ENCODE assay signal across 22 mouse cellular contexts in genomic region chr12:60684036-60684435, GRCm38 (mm10).
DNase-seq lines count a peak whose midpoint lies in the region; ATAC-seq and TF ChIP-seq lines count a peak whose summit lies in the region.
"Had no signal": no experiment of that assay in that cellular context is flagged by ENCODE, and none has a peak within 500 bp of the region (broad histone marks: within the 10 kb centered on the region; RNA-seq: fewer than 3 reads in every experiment).

No protein-coding gene starts in this region.

- H3K4me3 ChIP-seq in MEL (ENCODE audit: control insufficient read depth in 1 of 2, insufficient read depth in 1 of 2, low read depth in 2 of 2, low read length in 2 of 2): no peak overlapping the region
- no peak overlapping the region for H3K4me3 ChIP-seq in forebrain, embryonic 14.5 days (ENCODE audit: low read depth, low read length)
- H3K4me3 ChIP-seq: embryonic facial prominence, embryonic 15.5 days; erythroblast, embryonic 14.5 days; forebrain, embryonic 10.5 days; forebrain, embryonic 15.5 days; heart, embryonic 13.5 days; hindbrain, embryonic 15.5 days had no signal

- no peak overlapping the region for H3K9ac ChIP-seq in MEL (ENCODE audit: control insufficient read depth, low read depth, low read length, poor library complexity, severe bottlenecking)
- no peak overlapping the region for H3K9ac ChIP-seq in forebrain, embryonic 14.5 days (ENCODE audit: low read length)
- H3K9ac ChIP-seq: embryonic facial prominence, embryonic 15.5 days; forebrain, embryonic 15.5 days; heart, embryonic 13.5 days; hindbrain, embryonic 15.5 days had no signal

- TF ChIP-seq RAD21 in MEL (IDR thresholded peaks at IDR 0.05; ENCODE audit: low read depth, low read length): peak; percentile 62

- H3K9me3 ChIP-seq in MEL (replicated peaks; ENCODE audit: insufficient read depth, low read length): no peaks in the 10 kb centered on the region
- no peaks in the 10 kb centered on the region for H3K9me3 ChIP-seq in forebrain, embryonic 14.5 days (replicated peaks; ENCODE audit: control insufficient read depth, low read length)
- H3K9me3 ChIP-seq: embryonic facial prominence, embryonic 15.5 days; forebrain, embryonic 10.5 days; forebrain, embryonic 15.5 days; heart, embryonic 13.5 days; hindbrain, embryonic 15.5 days had no signal

- H3K36me3 ChIP-seq in MEL (ENCODE audit: control insufficient read depth in 1 of 2, insufficient read depth in 2 of 2, low read length in 2 of 2): no peaks in the 10 kb centered on the region
- H3K36me3 ChIP-seq in forebrain, embryonic 14.5 days (ENCODE audit: control insufficient read depth, insufficient read depth, low read length): no peaks in the 10 kb centered on the region
- H3K36me3 ChIP-seq: embryonic facial prominence, embryonic 15.5 days; forebrain, embryonic 10.5 days; forebrain, embryonic 15.5 days; heart, embryonic 13.5 days; hindbrain, embryonic 15.5 days had no signal

- no peaks in the 10 kb centered on the region for H3K79me2 ChIP-seq in MEL (ENCODE audit: control insufficient read depth, insufficient read depth, low read length, poor library complexity)

- no peak overlapping the region for H3K27ac ChIP-seq in MEL (ENCODE audit: control insufficient read depth, low read depth, low read length)
- H3K27ac ChIP-seq in forebrain, embryonic 14.5 days (ENCODE audit: low read depth, low read length): no peak overlapping the region
- H3K27ac ChIP-seq: embryonic facial prominence, embryonic 15.5 days; forebrain, embryonic 10.5 days; forebrain, embryonic 15.5 days; heart, embryonic 13.5 days; hindbrain, embryonic 15.5 days had no signal

- no peak for ATAC-seq in forebrain, embryonic 14.5 days
- ATAC-seq: forebrain, embryonic 15.5 days; intestine, postnatal 0 days had no signal

- no peak for TF ChIP-seq POLR2A in MEL (IDR thresholded peaks at IDR 0.05; ENCODE audit: control insufficient read depth in 1 of 2, insufficient read depth in 1 of 2, low read depth in 1 of 2, low read length in 2 of 2, poor library complexity in 1 of 2)

- no peaks in the 10 kb centered on the region for H3K27me3 ChIP-seq in MEL (ENCODE audit: control insufficient read depth in 1 of 2, insufficient read depth in 2 of 2, low read length in 2 of 2)
- no peaks in the 10 kb centered on the region for H3K27me3 ChIP-seq in forebrain, embryonic 14.5 days (replicated peaks; ENCODE audit: control insufficient read depth, insufficient read depth, low read length)
- H3K27me3 ChIP-seq: embryonic facial prominence, embryonic 15.5 days; forebrain, embryonic 15.5 days; heart, embryonic 13.5 days; hindbrain, embryonic 15.5 days had no signal

- DNase-seq in embryo, embryonic 10 days (ENCODE audit: low spot score): peak; percentile 5
- DNase-seq in embryo, embryonic 11 days: no peak
- DNase-seq in A20 (ENCODE audit: low read depth, low spot score) (peak; percentile 41), MEL (ENCODE audit: low read depth, low spot score) (peak; percentile 59), ZHBTc4 (ENCODE audit: low read depth, low spot score) (peak; percentile 46)
- DNase-seq in spleen, postnatal 4 days (ENCODE audit: low spot score in 2 of 2): no peak
- DNase-seq in testis, postnatal 14 days (ENCODE audit: low spot score): no peak
- no peak for DNase-seq in forebrain, embryonic 14.5 days (ENCODE audit: low spot score)
- DNase-seq: adrenal gland, adult 2 months; cerebellum, adult 11-12 months; cerebellum, adult 9-11 months; cerebellum, postnatal 36 days; gastrocnemius, postnatal 36 days; heart, adult 11 months; heart, postnatal 36 days had no signal

- no peaks in the 10 kb centered on the region for H3K4me1 ChIP-seq in MEL (ENCODE audit: control insufficient read depth in 1 of 2, insufficient read depth in 2 of 2, low read length in 2 of 2)
- H3K4me1 ChIP-seq in forebrain, embryonic 14.5 days (ENCODE audit: control insufficient read depth, insufficient read depth, low read length): no peaks in the 10 kb centered on the region
- H3K4me1 ChIP-seq: embryonic facial prominence, embryonic 15.5 days; forebrain, embryonic 10.5 days; forebrain, embryonic 15.5 days; heart, embryonic 13.5 days; hindbrain, embryonic 15.5 days had no signal

- TF ChIP-seq EP300 in MEL (IDR thresholded peaks at IDR 0.05; ENCODE audit: low read depth in 1 of 2, low read length in 2 of 2): no peak

- no peak overlapping the region for H3K4me2 ChIP-seq in forebrain, embryonic 14.5 days (ENCODE audit: low read length)
- H3K4me2 ChIP-seq: embryonic facial prominence, embryonic 15.5 days; forebrain, embryonic 15.5 days; heart, embryonic 13.5 days; hindbrain, embryonic 15.5 days had no signal

- peak in 1 of 3 experiments; percentile 54; a peak in 2 of 6 replicates for TF ChIP-seq CTCF in MEL (IDR thresholded peaks at IDR 0.05 in 2 of 3, conservative IDR thresholded peaks at IDR 0.05 in 1 of 3; ENCODE audit: control insufficient read depth in 1 of 3, insufficient read depth in 1 of 3, low read depth in 2 of 3, low read length in 3 of 3, poor library complexity in 1 of 3, severe bottlenecking in 1 of 3)

TF ChIP-seq in MEL, 35 proteins besides CTCF, POLR2A, EP300 and RAD21:
- peak; percentile 42 for TF ChIP-seq ZC3H11A (IDR thresholded peaks at IDR 0.05; ENCODE audit: low read depth, low read length)
- TF ChIP-seq JUND (IDR thresholded peaks at IDR 0.05; ENCODE audit: low read depth, low read length): no peak
- TF ChIP-seq SMC3 (IDR thresholded peaks at IDR 0.05; ENCODE audit: low read depth, low read length): peak; percentile 58
TF ChIP-seq in MEL: peak in this region for 2.

Comparison
In these comparisons a context has a peak if more than half of its experiments do, and no peak if none do; other contexts are left out.
1. DNase-seq: peak in embryo, embryonic 10 days (single experiment), A20 (single experiment), MEL (single experiment) and ZHBTc4 (single experiment); none in embryo, embryonic 11 days (single experiment), spleen, postnatal 4 days (0 of 2), testis, postnatal 14 days (single experiment) and forebrain, embryonic 14.5 days (single experiment).